Mouse (Mus musculus) kidney, embryonic 15.5 days (tissue): ENCODE results near the gene Pgc. TPM values are rescaled to one million over a fixed set of nuclear protein-coding genes. Genes with fewer than 3 reads are reported as not detected.
A peak's percentile ranks its signal among the peaks of the same experiment; 100 is the strongest.

Experiments used
- ATAC-seq: fragments of 200-750 bp; cut with Nextera tagmentation; replicated peaks from 2 replicates; pipeline ENCODE4 v1.8.0; 2017; ENCODE audit warnings: moderate TSS enrichment; ENCODE audit not compliant: low FRiP score
- H3K27ac ChIP-seq: fragments of 300-500 bp; sonication (generic); 2 replicates; pipeline ENCODE4 v1.5.1; 2015; ENCODE audit warnings: mild to moderate bottlenecking, inconsistent platforms
- H3K27me3 ChIP-seq: fragments of 300-500 bp; sonication (generic); 2 replicates; pipeline ENCODE4 v1.6.1; 2015; ENCODE audit warnings: inconsistent platforms
- H3K36me3 ChIP-seq: fragments of 300-500 bp; sonication (generic); 2 replicates; pipeline ENCODE4 v1.6.1; 2015; ENCODE audit warnings: inconsistent platforms
- H3K4me1 ChIP-seq: fragments of 300-500 bp; sonication (generic); 2 replicates; pipeline ENCODE4 v1.6.1; 2015; ENCODE audit warnings: inconsistent platforms
- H3K4me2 ChIP-seq: fragments of 300-500 bp; sonication (generic); 2 replicates; pipeline ENCODE4 v1.6.1; 2015; ENCODE audit warnings: moderate library complexity, mild to moderate bottlenecking, inconsistent platforms
- H3K4me3 ChIP-seq: fragments of 300-500 bp; sonication (generic); replicated peaks from 2 replicates; pipeline ENCODE4 v1.5.1; 2015; ENCODE audit warnings: mild to moderate bottlenecking, inconsistent platforms
- H3K9ac ChIP-seq: fragments of 300-500 bp; sonication (generic); 2 replicates; pipeline ENCODE4 v1.6.1; 2015; ENCODE audit warnings: mild to moderate bottlenecking, inconsistent platforms
- H3K9me3 ChIP-seq: fragments of 300-500 bp; sonication (generic); replicated peaks from 2 replicates; pipeline ENCODE4 v1.6.1; 2016; ENCODE audit warnings: inconsistent platforms
- WGBS: fragments of 180-500 bp; shearing (Covaris S2); methylation state at CpG from one replicate; pipeline ENCODE4 v1.1.7; 2015; ENCODE audit warnings: mixed read lengths; 5-methylcytosine and 5-hydroxymethylcytosine counted together
- polyA plus RNA-seq: library from polyadenylated mRNA; unstranded; fragments of >200 nt; fragmentation: Nextera tagmentation; extraction: Ambion mirVana; gene quantifications from 2 replicates; pipeline ENCODE4 v1.2.1, GENCODE M21; 2015

Gene Pgc
- 0.14 TPM in 1 of 2 replicates, not detected in the other for polyA plus RNA-seq

- WGBS: 65% methylated on average over 11 of the region's 11 CpGs
- ATAC-seq: no peak
- H3K27ac ChIP-seq: no peak within 1 kb of the TSS
These were observed at the start of gene Pgc for GRCm38 (mm10) chr17:47726566-47726965. Gene Pgc, plus strand, starts transcription at chr17:47726842.

GRCm38 (mm10) chr17:47678238-47678637 lies 48.4 kb upstream of the Pgc start:
- H3K36me3 ChIP-seq: peaks cover 60% of the 10 kb centered on the region
- ATAC-seq: 0 out of 2 replicates have a peak, but pooled peaks have one; percentile 55

More at GRCm38 (mm10) chr17:47726566-47726965, at the start of gene Pgc:
- peaks cover 6% of the 10 kb centered on the region; the same call in 1 of the 2 replicates for H3K4me1 ChIP-seq
- no peak within 1 kb of the TSS for H3K9ac ChIP-seq
- H3K36me3 ChIP-seq: no peaks in the 10 kb centered on the region
- no peak within 1 kb of the TSS for H3K4me2 ChIP-seq
- no peak within 1 kb of the TSS for H3K4me3 ChIP-seq
- H3K27me3 ChIP-seq: no peaks in the 10 kb centered on the region
- no peaks in the 10 kb centered on the region for H3K9me3 ChIP-seq

GRCm38 (mm10) chr17:47678702-47679101 lies 47.9 kb upstream of the Pgc start:
- H3K27ac ChIP-seq: peak overlapping the region; percentile 69; the same call in 1 of the 2 replicates
- H3K4me1 ChIP-seq: 0 out of 2 replicates have a peak, but pooled peaks cover 7% of the 10 kb centered on the region
- H3K36me3 ChIP-seq: peaks cover 65% of the 10 kb centered on the region
- ATAC-seq: no peak
- peak overlapping the region; percentile 6; the same call in 1 of the 2 replicates for H3K4me2 ChIP-seq
- no peak overlapping the region for H3K9ac ChIP-seq
- no peaks in the 10 kb centered on the region for H3K27me3 ChIP-seq
- no peaks in the 10 kb centered on the region for H3K9me3 ChIP-seq
- WGBS: 77% methylated on average over 5 of the region's 5 CpGs
- no peak overlapping the region for H3K4me3 ChIP-seq

More at GRCm38 (mm10) chr17:47678238-47678637, 48.4 kb upstream of the Pgc start:
- Histone ChIP-seq H3K9me3 (no peaks in the 10 kb centered on the region), H3K4me3 (no peak overlapping the region), H3K27me3 (peaks cover 2% of the 10 kb centered on the region; the same call in 1 of the 2 replicates), H3K9ac (no peak overlapping the region), H3K4me1 (peaks cover 12% of the 10 kb centered on the region), H3K27ac (peak overlapping the region; percentile 69; the same call in 1 of the 2 replicates), H3K4me2 (peak overlapping the region; percentile 6; the same call in 1 of the 2 replicates)
- WGBS: 78% methylated on average over 5 of the region's 5 CpGs

- no peaks in the 10 kb centered on the region for H3K9me3 ChIP-seq
- ATAC-seq: no peak
- no peak overlapping the region for H3K27ac ChIP-seq
- H3K4me2 ChIP-seq: no peak overlapping the region
- H3K27me3 ChIP-seq: no peaks in the 10 kb centered on the region
- H3K9ac ChIP-seq: no peak overlapping the region
- WGBS: 75% methylated on average over 4 of the region's 4 CpGs
- no peak overlapping the region for H3K4me3 ChIP-seq
- H3K36me3 ChIP-seq: peaks cover 68% of the 10 kb centered on the region
- peaks cover 12% of the 10 kb centered on the region for H3K4me1 ChIP-seq
These were observed 43.8 kb upstream of the Pgc start for GRCm38 (mm10) chr17:47682836-47683235.

- H3K4me3 ChIP-seq: peak overlapping the region; percentile 87
- peak; percentile 90 for ATAC-seq
These were observed 39.0 kb upstream of the Pgc start for GRCm38 (mm10) chr17:47687409-47688343.

GRCm38 (mm10) chr17:47688344-47688607 lies 38.4 kb upstream of the Pgc start, which contains the start of gene Tomm6:
Gene Tomm6, minus strand, starts transcription at chr17:47688386.
- ATAC-seq: no peak
- peak within 1 kb of the TSS; percentile 87 for H3K27ac ChIP-seq
- peak within 1 kb of the TSS; percentile 87 for H3K4me3 ChIP-seq
- H3K9ac ChIP-seq: peak within 1 kb of the TSS; percentile 83
- peaks cover 5% of the 10 kb centered on the region; the same call in 1 of the 2 replicates for H3K27me3 ChIP-seq
- H3K4me1 ChIP-seq: peaks cover 29% of the 10 kb centered on the region
- H3K9me3 ChIP-seq: no peaks in the 10 kb centered on the region
- under 1% methylated on average over 9 of the region's 9 CpGs for WGBS
- peak within 1 kb of the TSS; percentile 97 for H3K4me2 ChIP-seq
- peaks cover 28% of the 10 kb centered on the region for H3K36me3 ChIP-seq

More at GRCm38 (mm10) chr17:47687409-47688343, 39.0 kb upstream of the Pgc start:
- Histone ChIP-seq H3K4me1 (peaks cover 28% of the 10 kb centered on the region), H3K27me3 (no peaks in the 10 kb centered on the region), H3K9me3 (no peaks in the 10 kb centered on the region), H3K9ac (peak overlapping the region; percentile 83), H3K36me3 (peaks cover 34% of the 10 kb centered on the region), H3K4me2 (peak overlapping the region; percentile 97), H3K27ac (peak overlapping the region; percentile 87)
- WGBS: 1% methylated on average over 70 of the region's 70 CpGs

GRCm38 (mm10) chr17:47688608-47689575 lies 37.8 kb upstream of the Pgc start, which contains the start of gene Frs3:
Gene Frs3, plus strand, starts transcription at chr17:47689030.
- Histone ChIP-seq H3K9me3 (no peaks in the 10 kb centered on the region), H3K4me1 (peaks cover 35% of the 10 kb centered on the region), H3K27ac (peak within 1 kb of the TSS; percentile 87), H3K4me2 (peak within 1 kb of the TSS; percentile 97), H3K27me3 (peaks cover 10% of the 10 kb centered on the region; the same call in 1 of the 2 replicates), H3K4me3 (peak within 1 kb of the TSS; percentile 87), H3K9ac (peak within 1 kb of the TSS; percentile 83), H3K36me3 (peaks cover 22% of the 10 kb centered on the region)
- ATAC-seq: peak; percentile 66
- WGBS: under 1% methylated on average over 58 of the region's 58 CpGs

GRCm38 (mm10) chr17:47689894-47690293 lies 36.7 kb upstream of the Pgc start:
- Histone ChIP-seq H3K4me2 (peak overlapping the region; percentile 97; the same call in 1 of the 2 replicates), H3K36me3 (peaks cover 12% of the 10 kb centered on the region), H3K4me1 (peaks cover 42% of the 10 kb centered on the region), H3K27ac (no peak overlapping the region), H3K4me3 (peak overlapping the region; percentile 87), H3K9ac (no peak overlapping the region), H3K9me3 (no peaks in the 10 kb centered on the region), H3K27me3 (peaks cover 10% of the 10 kb centered on the region; the same call in 1 of the 2 replicates)
- WGBS: 77% methylated on average over 8 of the region's 8 CpGs
- ATAC-seq: no peak

GRCm38 (mm10) chr17:47691650-47692049 lies 35.0 kb upstream of the Pgc start:
- 86% methylated on average over 3 of the region's 3 CpGs for WGBS
- peaks cover 14% of the 10 kb centered on the region; the same call in 1 of the 2 replicates for H3K27me3 ChIP-seq
- H3K9me3 ChIP-seq: no peaks in the 10 kb centered on the region
- ATAC-seq: no peak
- peaks cover 48% of the 10 kb centered on the region for H3K4me1 ChIP-seq
- no peaks in the 10 kb centered on the region for H3K36me3 ChIP-seq
- H3K4me2 ChIP-seq: no peak overlapping the region
- H3K4me3 ChIP-seq: no peak overlapping the region
- H3K9ac ChIP-seq: no peak overlapping the region
- no peak overlapping the region for H3K27ac ChIP-seq

- Histone ChIP-seq H3K4me3 (peak overlapping the region; percentile 83), H3K9me3 (no peaks in the 10 kb centered on the region), H3K36me3 (0 out of 2 replicates have a peak, but pooled peaks cover 3% of the 10 kb centered on the region), H3K27ac (peak overlapping the region; percentile 85), H3K4me1 (peaks cover 34% of the 10 kb centered on the region), H3K27me3 (peaks cover 14% of the 10 kb centered on the region; the same call in 1 of the 2 replicates), H3K9ac (peak overlapping the region; percentile 89), H3K4me2 (peak overlapping the region; percentile 95)
- ATAC-seq: no peak
- WGBS: 24% methylated on average over 13 of the region's 13 CpGs
These were observed 32.8 kb upstream of the Pgc start for GRCm38 (mm10) chr17:47693671-47694441.

GRCm38 (mm10) chr17:47694442-47694502 lies 32.4 kb upstream of the Pgc start, which contains the start of gene Gm21981:
Gene Gm21981, minus strand, starts transcription at chr17:47694455.
- H3K4me3 ChIP-seq: peak within 1 kb of the TSS; percentile 83
- H3K9ac ChIP-seq: peak within 1 kb of the TSS; percentile 89
- 0 out of 2 replicates have a peak, but pooled peaks cover 5% of the 10 kb centered on the region for H3K36me3 ChIP-seq
- H3K27me3 ChIP-seq: peaks cover 14% of the 10 kb centered on the region; the same call in 1 of the 2 replicates
- H3K4me1 ChIP-seq: peaks cover 30% of the 10 kb centered on the region
- WGBS: 0% methylated on average over 3 of the region's 3 CpGs
- H3K27ac ChIP-seq: peak within 1 kb of the TSS; percentile 85
- no peak for ATAC-seq
- peak within 1 kb of the TSS; percentile 95 for H3K4me2 ChIP-seq
- H3K9me3 ChIP-seq: no peaks in the 10 kb centered on the region
